Mouse (Mus musculus) c-Kit-positive CD71-negative TER-119-negative erythroid progenitor cells, embryonic 14.5 days (primary cell): ENCODE data around the gene Crot.
"Not testable (repeated sequence)": the region's sequence is repeated elsewhere in the genome, so short reads cannot be mapped to it uniquely, and the experiment has no call there.

Experiments used
- DNase-seq: peaks from one replicate; pipeline ENCODE4 v3.0.0-alpha.2; 2013; ENCODE audit warnings: low read depth

Gene Crot

DNA sequence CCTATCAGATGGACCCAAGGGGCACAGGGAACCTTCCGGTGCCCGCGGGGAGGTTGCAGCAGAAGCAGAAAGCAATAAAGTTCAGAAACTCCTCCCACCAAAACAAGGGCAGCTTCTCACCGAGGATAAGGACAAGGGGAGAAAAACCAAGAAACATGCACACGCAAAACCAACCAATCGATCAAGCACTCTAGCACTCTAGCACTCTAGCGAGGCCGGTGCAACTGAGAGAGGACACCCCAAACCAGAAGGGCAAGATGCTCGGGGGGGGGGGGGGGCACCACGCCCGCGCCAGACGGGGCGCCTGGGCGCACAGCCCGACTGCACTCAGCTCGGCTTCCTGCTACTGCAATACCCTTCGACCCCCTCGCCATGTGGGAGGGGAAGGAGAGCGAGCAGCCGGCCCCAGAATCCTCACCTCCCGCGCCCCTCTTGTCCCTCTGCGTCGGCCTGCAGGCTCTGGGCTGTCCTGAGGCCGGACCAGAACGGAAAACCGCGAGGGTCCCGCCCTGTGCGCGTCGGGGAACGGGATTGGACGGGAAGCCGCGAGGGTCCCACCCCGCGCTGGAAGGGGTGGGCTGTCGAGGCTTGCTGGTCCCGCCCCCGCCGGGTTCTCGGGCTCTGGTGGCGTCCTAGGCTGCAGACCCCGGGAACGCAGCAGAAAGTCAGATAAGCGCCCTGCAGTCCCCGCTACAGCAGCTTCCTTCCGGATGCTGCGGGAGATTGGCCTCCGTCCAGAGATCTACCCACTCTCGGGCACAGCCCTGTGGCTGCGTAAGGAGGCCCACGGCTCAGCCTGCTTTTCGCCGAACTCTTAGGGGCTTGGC, at the start of gene Crot:
Gene Crot, minus strand, starts transcription at position 639 of the 827 bp plus-strand sequence.
- DNase-seq, result peak; percentile 87

DNA sequence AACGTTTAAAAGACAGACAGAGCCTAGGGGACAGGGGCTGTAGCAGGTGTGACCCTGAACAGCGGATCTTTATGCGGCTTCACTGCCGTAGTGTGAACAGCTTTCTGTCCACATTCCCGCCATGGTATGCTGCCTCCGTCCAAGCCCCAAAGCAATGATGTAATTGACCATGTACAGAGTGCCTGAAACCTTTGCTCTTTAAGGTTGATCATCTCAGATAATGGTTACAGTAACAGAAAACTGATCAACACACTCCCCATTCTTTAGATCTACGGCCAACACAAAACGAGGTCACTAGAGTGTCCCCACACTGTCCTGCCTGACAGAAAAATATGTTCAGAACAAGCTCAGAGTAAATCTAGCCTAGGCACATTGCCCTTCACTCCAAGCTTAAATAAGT, 48.8 kb upstream of the Crot start:
- DNase-seq, result no peak

- DNase-seq, result no peak
Measured at GRCm38 (mm10) chr5:9044821-9045220, 47.7 kb upstream of the Crot start.

- DNase-seq, result no peak
Measured at GRCm38 (mm10) chr5:9043582-9044267, 46.6 kb upstream of the Crot start.

GRCm38 (mm10) chr5:9042721-9043416, 45.7 kb upstream of the Crot start:
- DNase-seq, result no peak

- DNase-seq, result no peak
Measured at GRCm38 (mm10) chr5:9040665-9041215, 43.6 kb upstream of the Crot start.

- DNase-seq, result no peak
Measured at GRCm38 (mm10) chr5:9039978-9040377, 42.9 kb upstream of the Crot start.

DNA sequence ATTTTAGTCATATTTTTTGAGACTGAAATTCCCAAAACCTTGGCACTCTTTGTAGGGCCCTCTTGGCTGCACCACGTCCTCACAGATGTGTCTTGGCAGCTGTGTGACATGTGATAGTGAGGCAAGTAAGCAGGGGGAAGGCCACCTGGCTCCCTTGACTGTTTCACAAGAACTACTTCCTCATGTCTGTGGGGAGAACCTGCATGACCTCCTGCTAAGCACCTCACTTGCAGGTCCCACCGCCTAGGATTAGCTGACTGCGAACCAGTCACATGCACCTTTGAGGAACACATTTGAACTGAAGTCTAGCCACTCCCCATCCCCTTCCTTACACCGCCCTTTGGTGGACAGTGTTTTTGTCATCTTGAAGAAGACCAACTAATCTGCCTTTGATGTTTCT, 40.2 kb upstream of the Crot start:
- no peak for DNase-seq

GRCm38 (mm10) chr5:9035457-9035856, 38.3 kb upstream of the Crot start:
- DNase-seq, result no peak

GRCm38 (mm10) chr5:9034535-9034934, 37.4 kb upstream of the Crot start:
- no peak for DNase-seq

GRCm38 (mm10) chr5:9033843-9034242, 36.7 kb upstream of the Crot start:
- DNase-seq, result no peak

GRCm38 (mm10) chr5:9032641-9033040, 35.5 kb upstream of the Crot start:
- no peak for DNase-seq

DNA sequence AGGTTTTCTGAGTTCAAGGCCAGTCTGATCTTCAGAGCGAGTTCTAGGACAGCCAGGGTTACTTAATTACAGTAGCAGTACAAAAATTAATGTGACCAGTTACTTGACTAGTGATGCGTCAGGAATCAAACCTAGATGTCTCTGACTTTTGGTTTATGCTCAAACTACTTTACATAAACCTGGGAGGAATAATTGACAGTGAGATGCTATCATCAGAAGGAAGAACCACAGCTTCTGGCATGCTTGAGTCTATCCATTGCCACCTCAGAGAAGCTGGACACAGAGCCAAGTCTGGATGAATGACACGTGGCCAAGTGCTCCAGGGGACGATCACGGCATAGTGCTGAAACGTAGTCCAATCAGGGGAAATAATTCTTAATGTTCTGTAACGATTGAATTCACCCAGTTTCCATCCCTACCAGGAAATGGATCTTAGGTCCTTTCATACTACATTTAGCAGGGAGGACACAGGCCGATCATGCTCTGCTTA, 35.0 kb upstream of the Crot start:
- DNase-seq, result no peak

GRCm38 (mm10) chr5:9028266-9028841, 31.2 kb upstream of the Crot start:
- no peak for DNase-seq

DNA sequence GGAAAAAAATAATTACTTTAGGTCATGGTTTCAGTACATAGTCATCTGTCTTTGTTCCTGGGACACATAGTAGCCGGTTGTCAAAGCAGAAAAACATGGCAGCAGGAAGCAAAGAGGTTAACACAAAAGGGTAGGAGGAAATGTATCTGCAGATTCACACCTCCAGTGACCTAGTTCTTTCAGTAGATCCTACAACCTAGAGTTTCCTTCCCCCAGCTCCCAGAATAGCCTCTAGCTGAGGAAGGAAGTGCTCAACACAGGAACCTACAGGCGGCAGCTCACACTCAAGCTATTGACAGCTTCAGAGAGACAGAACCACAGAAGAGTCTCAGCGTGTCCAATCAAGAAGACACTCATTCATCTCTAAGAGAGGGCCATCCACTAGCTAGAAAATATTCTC, 18.2 kb upstream of the Crot start:
- DNase-seq, result no peak

GRCm38 (mm10) chr5:9014774-9015173, 17.6 kb upstream of the Crot start:
- no peak for DNase-seq

GRCm38 (mm10) chr5:9011374-9011773, 14.2 kb upstream of the Crot start:
- DNase-seq, result no peak

GRCm38 (mm10) chr5:9010166-9010565, 13.0 kb upstream of the Crot start:
- DNase-seq, result no peak

DNA sequence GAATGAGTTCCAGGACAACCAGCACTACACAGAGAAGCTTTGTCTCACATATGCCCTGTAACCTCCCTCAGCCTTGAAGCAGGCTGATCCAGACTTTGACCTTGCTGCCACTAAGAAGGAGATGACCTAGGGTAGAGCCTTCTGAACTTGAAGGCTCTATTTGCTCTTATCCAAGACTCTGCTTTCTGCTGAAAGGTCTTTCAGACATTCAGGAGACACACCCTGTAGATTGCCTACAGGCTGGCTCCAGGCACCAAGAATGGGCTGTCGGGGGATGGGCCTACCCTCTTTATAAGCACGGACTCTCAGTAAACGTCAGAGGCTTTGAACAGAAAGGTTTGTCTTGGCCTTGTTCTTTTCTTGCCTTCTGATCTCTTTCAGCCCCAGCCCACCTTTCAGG, 9.5 kb upstream of the Crot start:
- not testable (repeated sequence) for DNase-seq

- not testable (repeated sequence) for DNase-seq
Measured at GRCm38 (mm10) chr5:9000006-9000405, 2.9 kb upstream of the Crot start.

- DNase-seq, result no peak
Measured at GRCm38 (mm10) chr5:8999108-8999507, 2.0 kb upstream of the Crot start.

GRCm38 (mm10) chr5:8997513-8997895, 380 bp upstream of the Crot start:
- DNase-seq, result no peak
